Comparison of ENCODE assay signal across 8 mouse cellular contexts in genomic region chr7:138006971-138007370, GRCm38 (mm10).
A peak's percentile ranks its signal among the peaks of the same experiment; 100 is the strongest.
DNase-seq lines count a peak whose midpoint lies in the region; ATAC-seq and TF ChIP-seq lines count a peak whose summit lies in the region.

No protein-coding gene starts in this region.

- H3K9me3 ChIP-seq in embryonic facial prominence, embryonic 14.5 days (ENCODE audit: control insufficient read depth, low read length): no peaks in the 10 kb centered on the region
- no peaks in the 10 kb centered on the region for H3K9me3 ChIP-seq in embryonic facial prominence, embryonic 10.5 days
- H3K9me3 ChIP-seq in midbrain, embryonic 13.5 days: no peaks in the 10 kb centered on the region
- H3K9me3 ChIP-seq in midbrain, embryonic 10.5 days (replicated peaks): no peaks in the 10 kb centered on the region
- H3K9me3 ChIP-seq in heart, postnatal 0 days (replicated peaks; ENCODE audit: control insufficient read depth, low read length): no peaks in the 10 kb centered on the region

- peaks cover 5% of the 10 kb centered on the region; the same call in 1 of the 2 replicates for H3K4me1 ChIP-seq in embryonic facial prominence, embryonic 14.5 days (ENCODE audit: control insufficient read depth, insufficient read depth, low read length)
- peaks cover 11% of the 10 kb centered on the region for H3K4me1 ChIP-seq in embryonic facial prominence, embryonic 10.5 days
- H3K4me1 ChIP-seq in midbrain, embryonic 13.5 days (replicated peaks): peaks cover 22% of the 10 kb centered on the region
- H3K4me1 ChIP-seq in midbrain, embryonic 10.5 days: peaks cover 19% of the 10 kb centered on the region
- H3K4me1 ChIP-seq in heart, postnatal 0 days (ENCODE audit: control insufficient read depth, insufficient read depth): no peaks in the 10 kb centered on the region

- TF ChIP-seq CTCF in heart, postnatal 0 days (IDR thresholded peaks at IDR 0.05; ENCODE audit: low read depth): no peak

- TF ChIP-seq EP300 in heart, postnatal 0 days (IDR thresholded peaks at IDR 0.05; ENCODE audit: low read depth): no peak

- no peak overlapping the region for H3K27ac ChIP-seq in embryonic facial prominence, embryonic 14.5 days (replicated peaks; ENCODE audit: low read depth, low read length)
- no peak overlapping the region for H3K27ac ChIP-seq in embryonic facial prominence, embryonic 10.5 days (replicated peaks)
- 0 out of 2 replicates have a peak overlapping the region, but pooled peaks have one; percentile 30 for H3K27ac ChIP-seq in midbrain, embryonic 13.5 days
- no peak overlapping the region for H3K27ac ChIP-seq in midbrain, embryonic 10.5 days (replicated peaks)
- H3K27ac ChIP-seq in heart, postnatal 0 days (ENCODE audit: low read depth): no peak overlapping the region

- DNase-seq in embryonic facial prominence, embryonic 14.5 days (ENCODE audit: low spot score): peak; percentile 24
- DNase-seq in embryonic facial prominence, embryonic 10.5 days (ENCODE audit: low spot score): no peak
- no peak for DNase-seq in midbrain, embryonic 10.5 days (ENCODE audit: low spot score)
- peak; percentile 7 for DNase-seq in heart, postnatal 0 days (ENCODE audit: low spot score)
- DNase-seq in right cerebral cortex, postnatal 10 days (ENCODE audit: low spot score in 2 of 2): peak; percentile 53 to 57
- DNase-seq in urinary bladder, postnatal 25 days (ENCODE audit: low spot score): no peak
- no peak for DNase-seq in embryo, embryonic 9.5 days (ENCODE audit: extremely low spot score)

- H3K4me3 ChIP-seq in embryonic facial prominence, embryonic 14.5 days (ENCODE audit: low read depth, low read length): no peak overlapping the region
- no peak overlapping the region for H3K4me3 ChIP-seq in embryonic facial prominence, embryonic 10.5 days
- no peak overlapping the region for H3K4me3 ChIP-seq in midbrain, embryonic 13.5 days (replicated peaks)
- no peak overlapping the region for H3K4me3 ChIP-seq in midbrain, embryonic 10.5 days
- no peak overlapping the region for H3K4me3 ChIP-seq in heart, postnatal 0 days (ENCODE audit: low read depth, low read length)

- 37% methylated on average over 3 of the region's 3 CpGs for WGBS in embryonic facial prominence, embryonic 14.5 days
- WGBS in embryonic facial prominence, embryonic 10.5 days: 55% methylated on average over 3 of the region's 3 CpGs
- WGBS in midbrain, embryonic 13.5 days: 48% methylated on average over 3 of the region's 3 CpGs
- 65% methylated on average over 3 of the region's 3 CpGs for WGBS in midbrain, embryonic 10.5 days
- 41% methylated on average over 3 of the region's 3 CpGs for WGBS in heart, postnatal 0 days

- no peaks in the 10 kb centered on the region for H3K36me3 ChIP-seq in embryonic facial prominence, embryonic 14.5 days (ENCODE audit: control insufficient read depth, insufficient read depth, low read length)
- H3K36me3 ChIP-seq in embryonic facial prominence, embryonic 10.5 days (replicated peaks): no peaks in the 10 kb centered on the region
- H3K36me3 ChIP-seq in midbrain, embryonic 13.5 days: no peaks in the 10 kb centered on the region
- H3K36me3 ChIP-seq in midbrain, embryonic 10.5 days: no peaks in the 10 kb centered on the region
- no peaks in the 10 kb centered on the region for H3K36me3 ChIP-seq in heart, postnatal 0 days (replicated peaks; ENCODE audit: control insufficient read depth, insufficient read depth, low read length)

- H3K27me3 ChIP-seq in embryonic facial prominence, embryonic 14.5 days (replicated peaks; ENCODE audit: control insufficient read depth, insufficient read depth, low read length): no peaks in the 10 kb centered on the region
- no peaks in the 10 kb centered on the region for H3K27me3 ChIP-seq in embryonic facial prominence, embryonic 10.5 days (replicated peaks; ENCODE audit: low read depth, poor library complexity, severe bottlenecking)
- no peaks in the 10 kb centered on the region for H3K27me3 ChIP-seq in midbrain, embryonic 13.5 days
- no peaks in the 10 kb centered on the region for H3K27me3 ChIP-seq in midbrain, embryonic 10.5 days (ENCODE audit: low read depth, poor library complexity, severe bottlenecking)
- H3K27me3 ChIP-seq in heart, postnatal 0 days (ENCODE audit: control insufficient read depth, insufficient read depth, low read length): no peaks in the 10 kb centered on the region

- peak; percentile 37; the same call in 1 of the 2 replicates for ATAC-seq in embryonic facial prominence, embryonic 14.5 days (ENCODE audit: low read depth)
- ATAC-seq in midbrain, embryonic 13.5 days: no peak
- ATAC-seq in heart, postnatal 0 days (ENCODE audit: insufficient read depth, low read depth): no peak

- H3K4me2 ChIP-seq in embryonic facial prominence, embryonic 14.5 days (ENCODE audit: low read depth, low read length): no peak overlapping the region
- no peak overlapping the region for H3K4me2 ChIP-seq in midbrain, embryonic 13.5 days (replicated peaks)
- H3K4me2 ChIP-seq in heart, postnatal 0 days (ENCODE audit: low read depth, low read length): no peak overlapping the region

- no peak overlapping the region for H3K9ac ChIP-seq in embryonic facial prominence, embryonic 14.5 days (ENCODE audit: low read depth, low read length)
- H3K9ac ChIP-seq in midbrain, embryonic 13.5 days (replicated peaks): no peak overlapping the region
- H3K9ac ChIP-seq in heart, postnatal 0 days (replicated peaks; ENCODE audit: low read depth, low read length): no peak overlapping the region

Comparison
In these comparisons a context has a peak if more than half of its experiments do, and no peak if none do; other contexts are left out.
1. DNase-seq: peak in embryonic facial prominence, embryonic 14.5 days (single experiment), heart, postnatal 0 days (single experiment) and right cerebral cortex, postnatal 10 days (2 of 2); none in embryonic facial prominence, embryonic 10.5 days (single experiment), midbrain, embryonic 10.5 days (single experiment), urinary bladder, postnatal 25 days (single experiment) and embryo, embryonic 9.5 days (single experiment).